Mouse (Mus musculus) limb, embryonic 11.5 days (tissue): ENCODE measurements around the gene Gm960. TPM values are rescaled to one million over a fixed set of nuclear protein-coding genes. Genes with fewer than 3 reads are reported as not detected.

ENCODE experiments used
- ATAC-seq: fragments of 200-750 bp; cut with Nextera tagmentation; 2 replicates; pipeline ENCODE4 v1.8.0; 2017; ENCODE audit warnings: low read depth; ENCODE audit not compliant: insufficient number of reproducible peaks, low FRiP score, low TSS enrichment
- DNase-seq: peaks from one replicate; pipeline ENCODE4 v3.0.0-alpha.2; 2015; ENCODE audit warnings: low spot score
- H3K27ac ChIP-seq: fragments of 300-500 bp; sonication (generic); replicated peaks from 2 replicates; pipeline ENCODE4 v1.5.1; 2014; ENCODE audit warnings: low read depth, mild to moderate bottlenecking, low read length
- H3K27me3 ChIP-seq: fragments of 300-500 bp; sonication (generic); 2 replicates; pipeline ENCODE4 v1.6.1; 2014; ENCODE audit warnings: mild to moderate bottlenecking, low read length, mixed read lengths; ENCODE audit not compliant: control insufficient read depth, insufficient read depth
- H3K36me3 ChIP-seq: fragments of 300-500 bp; sonication (generic); 2 replicates; pipeline ENCODE4 v1.6.1; 2014; ENCODE audit warnings: mild to moderate bottlenecking, low read length, moderate library complexity, mixed read lengths; ENCODE audit not compliant: control insufficient read depth, insufficient read depth
- H3K4me1 ChIP-seq: fragments of 300-500 bp; sonication (generic); 2 replicates; pipeline ENCODE4 v1.6.1; 2014; ENCODE audit warnings: low read length, mixed read lengths; ENCODE audit not compliant: control insufficient read depth, insufficient read depth
- H3K4me2 ChIP-seq: fragments of 300-500 bp; sonication (generic); 2 replicates; pipeline ENCODE4 v1.6.1; 2014; ENCODE audit warnings: low read depth, mild to moderate bottlenecking, moderate library complexity; ENCODE audit not compliant: severe bottlenecking
- H3K4me3 ChIP-seq: fragments of 300-500 bp; sonication (generic); 2 replicates; pipeline ENCODE4 v1.5.1; 2014; ENCODE audit warnings: low read depth, low read length
- H3K9ac ChIP-seq: fragments of 300-500 bp; sonication (generic); 2 replicates; pipeline ENCODE4 v1.6.1; 2014; ENCODE audit warnings: mild to moderate bottlenecking, low read length
- H3K9me3 ChIP-seq: fragments of 300-500 bp; sonication (generic); 2 replicates; pipeline ENCODE4 v1.6.1; 2016; ENCODE audit warnings: low read length; ENCODE audit not compliant: control insufficient read depth
- whole genome bisulfite sequencing: fragments of 180-500 bp; shearing (Covaris S2); extraction: QIAGEN DNeasy Blood & Tissue Kit; methylation state at CpG from one replicate; pipeline ENCODE4 v1.1.7; 2014; 5-methylcytosine and 5-hydroxymethylcytosine counted together
- polyA plus RNA-seq: library from polyadenylated mRNA; unstranded; fragments of >200 nt; fragmentation: Nextera tagmentation; extraction: Ambion mirVana; gene quantifications from 2 replicates; pipeline ENCODE4 v1.2.1, GENCODE M21; 2014

Gene Gm960
- polyA plus RNA-seq, 1 experiment from 2014 or later: 5.0 TPM

- Histone ChIP-seq H3K27ac (no peak overlapping the region), H3K36me3 (no peaks in the 10 kb centered on the region), H3K9ac (no peak overlapping the region), H3K4me1 (no peaks in the 10 kb centered on the region), H3K9me3 (no peaks in the 10 kb centered on the region), H3K4me3 (no peak overlapping the region), H3K27me3 (no peaks in the 10 kb centered on the region), H3K4me2 (no peak overlapping the region)
- no peak for DNase-seq
- ATAC-seq: no peak
These were observed 31.7 kb downstream of the Gm960 start for GRCm38 (mm10) chr19:4666815-4667214.

GRCm38 (mm10) chr19:4658156-4658555 lies 40.3 kb downstream of the Gm960 start:
- DNase-seq (no peak), ATAC-seq (no peak)
- H3K27me3 ChIP-seq: no peaks in the 10 kb centered on the region
- H3K9ac ChIP-seq: no peak overlapping the region
- H3K4me3 ChIP-seq: no peak overlapping the region
- 89% methylated on average over 5 of the region's 5 CpGs for WGBS
- H3K27ac ChIP-seq: no peak overlapping the region
- no peaks in the 10 kb centered on the region for H3K4me1 ChIP-seq
- no peaks in the 10 kb centered on the region for H3K36me3 ChIP-seq
- no peaks in the 10 kb centered on the region for H3K9me3 ChIP-seq
- no peak overlapping the region for H3K4me2 ChIP-seq

- no peak overlapping the region for H3K4me2 ChIP-seq
- no peaks in the 10 kb centered on the region for H3K9me3 ChIP-seq
- no peak overlapping the region for H3K27ac ChIP-seq
- H3K9ac ChIP-seq: no peak overlapping the region
- no peaks in the 10 kb centered on the region for H3K36me3 ChIP-seq
- WGBS: 82% methylated on average over 11 of the region's 11 CpGs
- DNase-seq (no peak), ATAC-seq (no peak)
- H3K4me3 ChIP-seq: no peak overlapping the region
- H3K4me1 ChIP-seq: no peaks in the 10 kb centered on the region
- H3K27me3 ChIP-seq: no peaks in the 10 kb centered on the region
These were observed 51.5 kb downstream of the Gm960 start for GRCm38 (mm10) chr19:4646917-4647492.

- H3K4me3 ChIP-seq: no peak overlapping the region
- WGBS: 41% methylated on average over 10 of the region's 10 CpGs
- no peak overlapping the region for H3K27ac ChIP-seq
- H3K4me2 ChIP-seq: no peak overlapping the region
- no peak overlapping the region for H3K9ac ChIP-seq
- no peak for ATAC-seq
- H3K36me3 ChIP-seq: no peaks in the 10 kb centered on the region
- no peaks in the 10 kb centered on the region for H3K27me3 ChIP-seq
- peak; percentile 51 for DNase-seq
- H3K4me1 ChIP-seq: no peaks in the 10 kb centered on the region
- H3K9me3 ChIP-seq: no peaks in the 10 kb centered on the region
These were observed 54.2 kb downstream of the Gm960 start for GRCm38 (mm10) chr19:4644271-4644670.

GRCm38 (mm10) chr19:4635986-4636385 lies 62.5 kb downstream of the Gm960 start:
- Histone ChIP-seq H3K27ac (no peak overlapping the region), H3K4me2 (no peak overlapping the region)
- DNase-seq: no peak

GRCm38 (mm10) chr19:4628819-4629218 lies 69.6 kb downstream of the Gm960 start:
- no peak overlapping the region for H3K27ac ChIP-seq
- no peak for ATAC-seq
- no peak overlapping the region for H3K9ac ChIP-seq
- H3K36me3 ChIP-seq: no peaks in the 10 kb centered on the region; the same call in 1 of the 2 replicates
- H3K27me3 ChIP-seq: no peaks in the 10 kb centered on the region
- DNase-seq: peak; percentile 81
- H3K4me1 ChIP-seq: peaks cover 6% of the 10 kb centered on the region
- H3K9me3 ChIP-seq: no peaks in the 10 kb centered on the region
- no peak overlapping the region for H3K4me2 ChIP-seq
- H3K4me3 ChIP-seq: no peak overlapping the region
- 0% methylated on average over 1 of the region's 1 CpGs for WGBS

More at GRCm38 (mm10) chr19:4635986-4636385, 62.5 kb downstream of the Gm960 start:
- no peak for ATAC-seq
- H3K27me3 ChIP-seq: no peaks in the 10 kb centered on the region
- H3K4me1 ChIP-seq: no peaks in the 10 kb centered on the region
- H3K36me3 ChIP-seq: no peaks in the 10 kb centered on the region
- no peak overlapping the region for H3K4me3 ChIP-seq
- H3K9ac ChIP-seq: no peak overlapping the region
- WGBS: 76% methylated on average over 4 of the region's 4 CpGs
- H3K9me3 ChIP-seq: no peaks in the 10 kb centered on the region

- 2% methylated on average over 35 of the region's 35 CpGs for WGBS
- Histone ChIP-seq H3K27me3 (no peaks in the 10 kb centered on the region), H3K27ac (peak overlapping the region; percentile 84), H3K9ac (peak overlapping the region; percentile 97), H3K4me3 (peak overlapping the region; percentile 91), H3K36me3 (peaks cover 10% of the 10 kb centered on the region; the same call in 1 of the 2 replicates), H3K4me1 (peaks cover 6% of the 10 kb centered on the region), H3K9me3 (no peaks in the 10 kb centered on the region), H3K4me2 (peak overlapping the region; percentile 80)
- DNase-seq (no peak), ATAC-seq (peak; percentile 51)
These were observed 72.5 kb downstream of the Gm960 start for GRCm38 (mm10) chr19:4625829-4626535.

- Histone ChIP-seq H3K36me3 (peaks cover 10% of the 10 kb centered on the region; the same call in 1 of the 2 replicates), H3K4me2 (peak within 1 kb of the TSS; percentile 80), H3K27me3 (no peaks in the 10 kb centered on the region), H3K9me3 (no peaks in the 10 kb centered on the region), H3K4me3 (peak within 1 kb of the TSS; percentile 91), H3K27ac (peak within 1 kb of the TSS; percentile 84), H3K9ac (peak within 1 kb of the TSS; percentile 97), H3K4me1 (peaks cover 6% of the 10 kb centered on the region)
- WGBS: under 1% methylated on average over 64 of the region's 64 CpGs
- peak; percentile 95 for DNase-seq
- peak; percentile 84 for ATAC-seq
These were observed 73.2 kb downstream of the Gm960 start, which contains the start of gene Rce1 for GRCm38 (mm10) chr19:4625179-4625828. Gene Rce1 (minus strand): TSS chr19:4625641.
